ENCODE assay signal across 31 mouse cellular contexts in genomic region chr10:66472038-66472437, GRCm38 (mm10).
"Had no signal": no experiment of that assay in that cellular context is flagged by ENCODE, and none has a peak within 500 bp of the region (broad histone marks: within the 10 kb centered on the region; RNA-seq: fewer than 3 reads in every experiment).

No protein-coding gene starts in this region.

- H3K4me2 ChIP-seq: heart, embryonic 11.5 days; heart, embryonic 12.5 days; heart, embryonic 13.5 days; heart, embryonic 15.5 days; hindbrain, embryonic 12.5 days; hindbrain, embryonic 13.5 days; hindbrain, embryonic 14.5 days; hindbrain, embryonic 15.5 days; intestine, embryonic 15.5 days had no signal

- H3K4me3 ChIP-seq: heart, adult 2 months; heart, embryonic 10.5 days; heart, embryonic 12.5 days; heart, embryonic 13.5 days; heart, embryonic 15.5 days; hindbrain, embryonic 10.5 days; hindbrain, embryonic 12.5 days; hindbrain, embryonic 13.5 days; hindbrain, embryonic 15.5 days; intestine, embryonic 15.5 days; layer of hippocampus, adult 2 months; left cerebral cortex, adult 2 months had no signal

- H3K27me3 ChIP-seq: heart, embryonic 12.5 days; heart, embryonic 13.5 days; heart, embryonic 15.5 days; hindbrain, embryonic 12.5 days; hindbrain, embryonic 13.5 days; hindbrain, embryonic 15.5 days; intestine, embryonic 15.5 days had no signal

- H3K36me3 ChIP-seq: heart, embryonic 10.5 days; heart, embryonic 12.5 days; heart, embryonic 13.5 days; heart, embryonic 15.5 days; hindbrain, embryonic 10.5 days; hindbrain, embryonic 12.5 days; hindbrain, embryonic 13.5 days; hindbrain, embryonic 15.5 days; intestine, embryonic 15.5 days had no signal

- H3K9me3 ChIP-seq: heart, embryonic 10.5 days; heart, embryonic 12.5 days; heart, embryonic 13.5 days; heart, embryonic 15.5 days; hindbrain, embryonic 10.5 days; hindbrain, embryonic 12.5 days; hindbrain, embryonic 13.5 days; hindbrain, embryonic 15.5 days; intestine, embryonic 15.5 days had no signal

- DNase-seq: heart, adult 18-20 months; heart, adult 2 months; heart, postnatal 10 days; heart, postnatal 14 days; heart, postnatal 36 days; heart, postnatal 4 days; kidney, adult 18-20 months; kidney, adult 2 months; kidney, adult 8-10 months; kidney, adult 9 months; kidney, postnatal 36 days; layer of hippocampus, adult 9-11 months; layer of hippocampus, postnatal 36 days had no signal

- H3K27ac ChIP-seq: heart, adult 2 months; heart, embryonic 10.5 days; heart, embryonic 13.5 days; heart, embryonic 15.5 days; hindbrain, embryonic 10.5 days; hindbrain, embryonic 12.5 days; hindbrain, embryonic 13.5 days; hindbrain, embryonic 14.5 days; hindbrain, embryonic 15.5 days; hindbrain, postnatal 0 days; intestine, embryonic 15.5 days; layer of hippocampus, adult 2 months; left cerebral cortex, adult 2 months had no signal

- H3K4me1 ChIP-seq: heart, embryonic 10.5 days; heart, embryonic 12.5 days; heart, embryonic 13.5 days; heart, embryonic 15.5 days; hindbrain, embryonic 10.5 days; hindbrain, embryonic 12.5 days; hindbrain, embryonic 13.5 days; intestine, embryonic 15.5 days had no signal

- ATAC-seq: hindbrain, embryonic 16.5 days; hindbrain, postnatal 0 days; inflammation-experienced regulatory T-cells, adult 6 months; intestine, embryonic 15.5 days; intestine, embryonic 16.5 days; intestine, postnatal 0 days had no signal

- H3K9ac ChIP-seq: heart, embryonic 12.5 days; heart, embryonic 13.5 days; heart, embryonic 15.5 days; hindbrain, embryonic 12.5 days; hindbrain, embryonic 13.5 days; hindbrain, embryonic 14.5 days; hindbrain, embryonic 15.5 days; intestine, embryonic 15.5 days had no signal
